Comparison of ENCODE assay signal across 21 mouse cellular contexts in the genomic region with DNA sequence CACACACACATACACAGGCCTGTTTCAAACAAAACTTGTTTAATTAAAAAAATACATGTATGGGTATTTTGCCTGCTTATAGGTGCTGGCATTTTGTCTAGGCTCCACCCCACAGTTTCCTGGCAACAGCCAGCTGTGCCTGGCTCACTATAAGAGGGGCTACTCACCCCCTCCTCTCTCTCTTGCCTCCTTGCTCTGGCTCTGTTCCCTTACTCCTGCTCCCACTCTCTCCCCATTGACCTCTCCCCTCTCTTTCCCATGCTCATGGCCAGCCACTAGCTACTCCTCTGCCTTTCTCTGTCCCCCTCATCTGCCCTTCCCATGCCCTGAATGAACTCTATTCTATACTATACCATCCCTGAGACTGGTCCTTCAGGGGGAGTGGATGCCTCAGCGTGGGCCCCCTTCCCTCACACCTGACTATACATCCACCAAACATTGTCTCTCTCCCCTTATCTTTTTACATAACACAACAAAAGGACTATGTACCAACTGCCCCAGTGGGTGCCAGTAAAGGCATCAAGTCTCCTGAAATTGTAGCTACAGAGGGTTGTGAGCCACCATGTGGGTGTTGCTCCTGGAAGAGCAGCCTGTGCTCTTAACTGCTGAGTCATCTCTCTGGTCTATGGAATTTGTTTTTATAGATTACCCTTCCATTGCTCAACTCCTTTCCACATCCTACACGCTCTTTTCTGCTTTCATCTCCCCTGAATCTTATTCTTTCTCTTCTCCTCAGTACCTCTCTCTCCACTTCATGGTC.
A peak's percentile ranks its signal among the peaks of the same experiment; 100 is the strongest.
DNase-seq lines count a peak whose midpoint lies in the region; ATAC-seq and TF ChIP-seq lines count a peak whose summit lies in the region.
"Had no signal": no experiment of that assay in that cellular context is flagged by ENCODE, and none has a peak within 500 bp of the region (broad histone marks: within the 10 kb centered on the region; RNA-seq: fewer than 3 reads in every experiment).

No protein-coding gene starts in this region.

- TF ChIP-seq CTCF in midbrain, postnatal 0 days (IDR thresholded peaks at IDR 0.05), result no peak
- TF ChIP-seq CTCF in brain, embryonic 14.5 days (IDR thresholded peaks at IDR 0.05; ENCODE audit: borderline replicate concordance, extremely low read depth, insufficient read depth, insufficient read length), result no peak
- no peak for TF ChIP-seq CTCF in olfactory bulb, adult 2 months (IDR thresholded peaks at IDR 0.05; ENCODE audit: insufficient read depth, low read depth, low read length)

- DNase-seq in frontal cortex, postnatal 10 days (ENCODE audit: low spot score in 2 of 2), result no peak
- no peak for DNase-seq in midbrain, embryonic 11.5 days (ENCODE audit: low spot score, missing footprints)
- DNase-seq in midbrain, postnatal 0 days (ENCODE audit: low spot score), result no peak
- peak; percentile 5 for DNase-seq in brain, embryonic 14.5 days (ENCODE audit: low read depth)
- no peak for DNase-seq in adipocyte (ENCODE audit: low spot score)
- DNase-seq: adrenal gland, postnatal 14 days; B cell, adult 2 months; cerebellum, adult 8-10 months; gastrocnemius, adult 2 months; heart, adult 2 months; kidney, adult 18-20 months; kidney, postnatal 4 days; thymus, postnatal 14 days had no signal

- WGBS in midbrain, embryonic 11.5 days, result 82% methylated on average over 2 of the region's 2 CpGs
- WGBS in midbrain, postnatal 0 days, result 80% methylated on average over 2 of the region's 2 CpGs
- WGBS in olfactory bulb, adult 2 months, result 70% methylated on average over 2 of the region's 2 CpGs

- H3K27ac ChIP-seq in midbrain, embryonic 11.5 days (ENCODE audit: low read depth, low read length), result no peak overlapping the region
- no peak overlapping the region for H3K27ac ChIP-seq in midbrain, postnatal 0 days (ENCODE audit: low read depth, low read length)
- H3K27ac ChIP-seq in olfactory bulb, adult 2 months (ENCODE audit: insufficient read depth, low read depth, low read length), result 0 out of 2 replicates have a peak overlapping the region, but pooled peaks have one; percentile 7
- H3K27ac ChIP-seq: embryonic facial prominence, embryonic 13.5 days; gastrocnemius, adult 2 months; heart, adult 2 months; heart, embryonic 15.5 days; liver, embryonic 15.5 days; stomach, postnatal 0 days had no signal

- no peak overlapping the region for H3K4me3 ChIP-seq in midbrain, embryonic 11.5 days (ENCODE audit: low read depth, low read length)
- no peak overlapping the region for H3K4me3 ChIP-seq in midbrain, postnatal 0 days (ENCODE audit: low read depth, low read length)
- no peak overlapping the region for H3K4me3 ChIP-seq in olfactory bulb, adult 2 months (ENCODE audit: insufficient read depth, low read depth, low read length)
- H3K4me3 ChIP-seq: embryonic facial prominence, embryonic 13.5 days; forebrain, embryonic 13.5 days; gastrocnemius, adult 2 months; heart, adult 2 months; heart, embryonic 15.5 days; liver, embryonic 15.5 days had no signal

- ATAC-seq in frontal cortex, adult (ENCODE audit: low TSS enrichment), result peak; percentile 97
- 0 out of 2 replicates have a peak, but pooled peaks have one; percentile 27 for ATAC-seq in midbrain, embryonic 11.5 days (ENCODE audit: low FRiP score)
- no peak for ATAC-seq in midbrain, postnatal 0 days (ENCODE audit: low FRiP score)
- ATAC-seq: lung, postnatal 0 days had no signal

- H3K9me3 ChIP-seq in midbrain, embryonic 11.5 days (ENCODE audit: control insufficient read depth, low read length), result no peaks in the 10 kb centered on the region
- H3K9me3 ChIP-seq in midbrain, postnatal 0 days (ENCODE audit: low read length), result no peaks in the 10 kb centered on the region
- H3K9me3 ChIP-seq: embryonic facial prominence, embryonic 13.5 days; forebrain, embryonic 13.5 days; heart, embryonic 15.5 days; liver, embryonic 15.5 days had no signal

- H3K4me1 ChIP-seq in midbrain, embryonic 11.5 days (ENCODE audit: control insufficient read depth, insufficient read depth, low read length), result peaks cover 2% of the 10 kb centered on the region; the same call in 1 of the 2 replicates
- no peaks in the 10 kb centered on the region for H3K4me1 ChIP-seq in midbrain, postnatal 0 days (ENCODE audit: insufficient read depth, low read length)
- H3K4me1 ChIP-seq in olfactory bulb, adult 2 months (ENCODE audit: control insufficient read depth, insufficient read depth, low read length), result peaks cover 4% of the 10 kb centered on the region; the same call in 1 of the 2 replicates
- H3K4me1 ChIP-seq: embryonic facial prominence, embryonic 13.5 days; heart, embryonic 15.5 days; liver, embryonic 15.5 days had no signal

- no peaks in the 10 kb centered on the region for H3K36me3 ChIP-seq in midbrain, embryonic 11.5 days (ENCODE audit: control insufficient read depth, insufficient read depth, low read length)
- H3K36me3 ChIP-seq in midbrain, postnatal 0 days (ENCODE audit: insufficient read depth, low read length), result no peaks in the 10 kb centered on the region
- H3K36me3 ChIP-seq: embryonic facial prominence, embryonic 13.5 days; heart, embryonic 15.5 days; liver, embryonic 15.5 days had no signal

- TF ChIP-seq POLR2A in brain, embryonic 14.5 days (IDR thresholded peaks at IDR 0.05; ENCODE audit: borderline replicate concordance, extremely low read depth, insufficient read depth, insufficient read length, poor library complexity, severe bottlenecking), result no peak
- TF ChIP-seq POLR2A in olfactory bulb, adult 2 months (IDR thresholded peaks at IDR 0.05; ENCODE audit: insufficient read depth, low read depth, low read length), result no peak

- H3K27me3 ChIP-seq in midbrain, embryonic 11.5 days (ENCODE audit: control insufficient read depth, insufficient read depth, low read length), result no peaks in the 10 kb centered on the region
- H3K27me3 ChIP-seq in midbrain, postnatal 0 days (ENCODE audit: insufficient read depth, low read length), result no peaks in the 10 kb centered on the region
- H3K27me3 ChIP-seq: embryonic facial prominence, embryonic 13.5 days; forebrain, embryonic 13.5 days; heart, embryonic 15.5 days; liver, embryonic 15.5 days had no signal

- H3K9ac ChIP-seq in midbrain, embryonic 11.5 days (ENCODE audit: low read length), result no peak overlapping the region
- H3K9ac ChIP-seq in midbrain, postnatal 0 days (replicated peaks; ENCODE audit: low read length, poor library complexity, severe bottlenecking), result no peak overlapping the region
- H3K9ac ChIP-seq: embryonic facial prominence, embryonic 13.5 days; forebrain, embryonic 13.5 days; heart, embryonic 15.5 days; liver, embryonic 15.5 days had no signal

- no peak overlapping the region for H3K4me2 ChIP-seq in midbrain, embryonic 11.5 days
- no peak overlapping the region for H3K4me2 ChIP-seq in midbrain, postnatal 0 days (ENCODE audit: low read depth, low read length, poor library complexity, severe bottlenecking)
- H3K4me2 ChIP-seq: embryonic facial prominence, embryonic 13.5 days; forebrain, embryonic 13.5 days; heart, embryonic 15.5 days; liver, embryonic 15.5 days had no signal
